Mouse (Mus musculus) MEL (cell line): Measurements from ENCODE around the gene G6pdx. TPM values are rescaled to one million over a fixed set of nuclear protein-coding genes. Genes with fewer than 3 reads are reported as not detected.

Source experiments
- DNase-seq: peaks from one replicate; pipeline ENCODE4 v3.0.0; 2011; ENCODE audit warnings: low read depth, low spot score
- H3K27ac ChIP-seq: 2 replicates; pipeline ENCODE4 v1.5.1; 2012; ENCODE audit warnings: low read depth, mild to moderate bottlenecking, control low read depth, low read length, moderate library complexity; ENCODE audit not compliant: control insufficient read depth
- H3K27me3 ChIP-seq, 2 experiments: fragments of 150-350 bp in 1 of 2; sonication (generic) in 1 of 2; 2 replicates each; pipeline ENCODE4 v1.6.1; 2012; ENCODE audit warnings: low read length in 2 of 2, mild to moderate bottlenecking in 2 of 2, improper control_type of control experiment in 1 of 2, moderate library complexity in 1 of 2; ENCODE audit not compliant: insufficient read depth in 2 of 2, control insufficient read depth in 1 of 2
- H3K36me3 ChIP-seq, 2 experiments: 2 replicates each; pipeline ENCODE4 v1.6.1; 2012 to 2014; ENCODE audit warnings: low read length in 2 of 2, improper control_type of control experiment in 1 of 2, inconsistent platforms in 1 of 2, mild to moderate bottlenecking in 1 of 2; ENCODE audit not compliant: insufficient read depth in 2 of 2, control insufficient read depth in 1 of 2
- H3K4me1 ChIP-seq, 2 experiments: fragments of 150-350 bp in 1 of 2; sonication (generic) in 1 of 2; 2 replicates each; pipeline ENCODE4 v1.6.1; 2012; ENCODE audit warnings: low read length in 2 of 2, improper control_type of control experiment in 1 of 2, mild to moderate bottlenecking in 1 of 2; ENCODE audit not compliant: insufficient read depth in 2 of 2, control insufficient read depth in 1 of 2
- H3K4me3 ChIP-seq, 2 experiments: fragments of 150-350 bp in 1 of 2; sonication (generic) in 1 of 2; 2 replicates each; pipeline ENCODE4 v1.5.1; 2012; ENCODE audit warnings: low read depth in 2 of 2, low read length in 2 of 2, mild to moderate bottlenecking in 2 of 2, moderate library complexity in 2 of 2, control low read depth in 1 of 2, improper control_type of control experiment in 1 of 2; ENCODE audit not compliant: control insufficient read depth in 1 of 2, insufficient read depth in 1 of 2
- H3K79me2 ChIP-seq: 2 replicates; pipeline ENCODE4 v1.6.1; 2012; ENCODE audit warnings: mild to moderate bottlenecking, low read length, moderate library complexity; ENCODE audit not compliant: control insufficient read depth, poor library complexity, insufficient read depth
- H3K9ac ChIP-seq: 2 replicates; pipeline ENCODE4 v1.6.1; 2012; ENCODE audit warnings: low read depth, mild to moderate bottlenecking, control low read depth, low read length, moderate library complexity; ENCODE audit not compliant: control insufficient read depth, poor library complexity, severe bottlenecking
- H3K9me3 ChIP-seq: fragments of 150-350 bp; sonication (generic); replicated peaks from 2 replicates; pipeline ENCODE4 v1.6.1; 2012; ENCODE audit warnings: mild to moderate bottlenecking, low read length, improper control_type of control experiment, moderate library complexity; ENCODE audit not compliant: insufficient read depth
- BHLHE40 ChIP-seq: IDR thresholded peaks from 2 replicates; pipeline ENCODE4 v1.6.1; 2012; ENCODE audit warnings: low read depth, mild to moderate bottlenecking, inconsistent platforms, low read length, improper control_type of control experiment, borderline replicate concordance
- CHD1 ChIP-seq: IDR thresholded peaks from 2 replicates; pipeline ENCODE4 v1.6.1; 2012; ENCODE audit warnings: low read depth, mild to moderate bottlenecking, inconsistent platforms, low read length, improper control_type of control experiment
- ELF1 ChIP-seq: IDR thresholded peaks from 2 replicates; pipeline ENCODE4 v1.6.1; 2014; ENCODE audit warnings: low read depth, mild to moderate bottlenecking, inconsistent platforms, low read length, improper control_type of control experiment, moderate library complexity
- EP300 ChIP-seq, 2 experiments: IDR thresholded peaks; 2 replicates each; pipeline ENCODE4 v1.6.1; 2011; ENCODE audit warnings: improper control_type of control experiment in 2 of 2, low read length in 2 of 2, low read depth in 1 of 2, mild to moderate bottlenecking in 1 of 2
- HCFC1 ChIP-seq: IDR thresholded peaks from 2 replicates; pipeline ENCODE4 v1.6.1; 2012; ENCODE audit warnings: low read depth, mild to moderate bottlenecking, inconsistent platforms, low read length, improper control_type of control experiment, moderate library complexity
- JUND ChIP-seq: IDR thresholded peaks from 2 replicates; pipeline ENCODE4 v1.6.1; 2011; ENCODE audit warnings: low read depth, mild to moderate bottlenecking, improper control_type of control experiment, low read length
- KAT2A ChIP-seq: conservative IDR thresholded peaks from 2 replicates; pipeline ENCODE4 v1.6.1; 2012; ENCODE audit warnings: low read depth, low read length, improper control_type of control experiment, inconsistent platforms
- MAFK ChIP-seq: IDR thresholded peaks from 2 replicates; pipeline ENCODE4 v1.6.1; 2011; ENCODE audit warnings: low read depth, mild to moderate bottlenecking, low read length, improper control_type of control experiment, borderline replicate concordance
- MAX ChIP-seq: IDR thresholded peaks from 2 replicates; pipeline ENCODE4 v1.6.1; 2011; ENCODE audit warnings: low read length, improper control_type of control experiment
- MAZ ChIP-seq: IDR thresholded peaks from 2 replicates; pipeline ENCODE4 v1.6.1; 2012; ENCODE audit warnings: low read depth, mild to moderate bottlenecking, inconsistent platforms, low read length, improper control_type of control experiment
- MEF2A ChIP-seq: IDR thresholded peaks from 2 replicates; pipeline ENCODE4 v1.6.1; 2014; ENCODE audit warnings: low read depth, mild to moderate bottlenecking, inconsistent platforms, low read length, improper control_type of control experiment; ENCODE audit not compliant: poor library complexity, insufficient replicate concordance, severe bottlenecking; ENCODE audit errors: extremely low read depth
- MXI1 ChIP-seq: IDR thresholded peaks from 2 replicates; pipeline ENCODE4 v1.6.1; 2011; ENCODE audit warnings: mild to moderate bottlenecking, low read depth, low read length, improper control_type of control experiment
- MYC ChIP-seq: IDR thresholded peaks from 2 replicates; pipeline ENCODE4 v1.6.1; 2011; ENCODE audit warnings: low read depth, mild to moderate bottlenecking, low read length, improper control_type of control experiment, moderate library complexity
- NELFE ChIP-seq: IDR thresholded peaks from 2 replicates; pipeline ENCODE4 v1.6.1; 2011; ENCODE audit warnings: low read depth, low read length, improper control_type of control experiment
- NRF1 ChIP-seq: IDR thresholded peaks from 2 replicates; pipeline ENCODE4 v1.6.1; 2014; ENCODE audit warnings: low read depth, mild to moderate bottlenecking, inconsistent platforms, low read length, improper control_type of control experiment, moderate library complexity; ENCODE audit not compliant: poor library complexity, insufficient read depth, severe bottlenecking
- POLR2A ChIP-seq, 2 experiments: IDR thresholded peaks; 2 replicates each; pipeline ENCODE4 v1.6.1; 2011 to 2012; ENCODE audit warnings: low read length in 2 of 2, mild to moderate bottlenecking in 2 of 2, control low read depth in 1 of 2, improper control_type of control experiment in 1 of 2, low read depth in 1 of 2, moderate library complexity in 1 of 2; ENCODE audit not compliant: control insufficient read depth in 1 of 2, insufficient read depth in 1 of 2, poor library complexity in 1 of 2
- POLR2AphosphoS2 ChIP-seq: IDR thresholded peaks from 2 replicates; pipeline ENCODE4 v1.6.1; 2011; ENCODE audit warnings: low read length, improper control_type of control experiment
- POLR2AphosphoS5 ChIP-seq: IDR thresholded peaks from 2 replicates; pipeline ENCODE4 v1.6.1; 2012; ENCODE audit warnings: low read depth, borderline replicate concordance, mild to moderate bottlenecking, inconsistent platforms, low read length, moderate library complexity, mixed read lengths
- RAD21 ChIP-seq: IDR thresholded peaks from 2 replicates; pipeline ENCODE4 v1.6.1; 2011; ENCODE audit warnings: mild to moderate bottlenecking, low read depth, low read length, improper control_type of control experiment
- RCOR1 ChIP-seq: IDR thresholded peaks from 2 replicates; pipeline ENCODE4 v1.6.1; 2012; ENCODE audit warnings: low read depth, mild to moderate bottlenecking, inconsistent platforms, low read length, improper control_type of control experiment
- SMC3 ChIP-seq: IDR thresholded peaks from 2 replicates; pipeline ENCODE4 v1.6.1; 2011; ENCODE audit warnings: low read depth, low read length, improper control_type of control experiment
- TAL1 ChIP-seq: IDR thresholded peaks from 2 replicates; pipeline ENCODE4 v1.6.1; 2012; ENCODE audit warnings: mild to moderate bottlenecking, inconsistent platforms, low read length, moderate library complexity, mixed read lengths
- TBP ChIP-seq: IDR thresholded peaks from 2 replicates; pipeline ENCODE4 v1.8.0; 2011; ENCODE audit warnings: low read depth, low read length, improper control_type of control experiment
- TCF12 ChIP-seq: IDR thresholded peaks from 2 replicates; pipeline ENCODE4 v1.6.1; 2014; ENCODE audit warnings: low read depth, mild to moderate bottlenecking, inconsistent platforms, low read length, improper control_type of control experiment, moderate library complexity
- UBTF ChIP-seq: IDR thresholded peaks from 2 replicates; pipeline ENCODE4 v1.6.1; 2012; ENCODE audit warnings: low read depth, mild to moderate bottlenecking, inconsistent platforms, low read length, improper control_type of control experiment, moderate library complexity, borderline replicate concordance; ENCODE audit not compliant: insufficient read depth
- USF2 ChIP-seq, 2 experiments: IDR thresholded peaks; 2 replicates each; pipeline ENCODE4 v1.6.1; 2011 to 2012; ENCODE audit warnings: improper control_type of control experiment in 2 of 2, low read length in 2 of 2, borderline replicate concordance in 1 of 2, inconsistent platforms in 1 of 2, low read depth in 1 of 2, mild to moderate bottlenecking in 1 of 2; ENCODE audit not compliant: insufficient read depth in 1 of 2
- ZC3H11A ChIP-seq: IDR thresholded peaks from 2 replicates; pipeline ENCODE4 v1.6.1; 2012; ENCODE audit warnings: low read depth, mild to moderate bottlenecking, inconsistent platforms, low read length, improper control_type of control experiment
- ZMIZ1 ChIP-seq: IDR thresholded peaks from 2 replicates; pipeline ENCODE4 v1.6.1; 2012; ENCODE audit warnings: low read depth, mild to moderate bottlenecking, inconsistent platforms, low read length, improper control_type of control experiment, moderate library complexity
- ZNF384 ChIP-seq: IDR thresholded peaks from 2 replicates; pipeline ENCODE4 v1.6.1; 2012; ENCODE audit warnings: low read depth, mild to moderate bottlenecking, inconsistent platforms, low read length, improper control_type of control experiment
- polyA plus RNA-seq, 2 experiments: library from polyadenylated mRNA; stranded (reverse) in 1 of 2; unstranded in 1 of 2; fragments of >175 nt in 1 of 2; fragments of >200 nt in 1 of 2; gene quantifications; 2 replicates each; pipeline versions ENCODE4 v1.2.1 to v1.2.4; 2012; ENCODE audit warnings: low replicate concordance in 2 of 2, low read depth in 1 of 2; ENCODE audit not compliant: insufficient read length in 2 of 2, insufficient read depth in 1 of 2, missing spikeins in 1 of 2
- total RNA-seq: library from RNA; depleted of rRNA; stranded (reverse); fragments of 300-350 nt; gene quantifications from 2 replicates; pipeline ENCODE4 v1.2.3, GENCODE M21; 2012; rRNA removed

Gene G6pdx
- total RNA-seq (27.9 and 37.0 TPM in 2 replicates), polyA plus RNA-seq (10 to 100 TPM in 1 of 2 experiments, not detected in 1; 54.1 TPM)

DNA sequence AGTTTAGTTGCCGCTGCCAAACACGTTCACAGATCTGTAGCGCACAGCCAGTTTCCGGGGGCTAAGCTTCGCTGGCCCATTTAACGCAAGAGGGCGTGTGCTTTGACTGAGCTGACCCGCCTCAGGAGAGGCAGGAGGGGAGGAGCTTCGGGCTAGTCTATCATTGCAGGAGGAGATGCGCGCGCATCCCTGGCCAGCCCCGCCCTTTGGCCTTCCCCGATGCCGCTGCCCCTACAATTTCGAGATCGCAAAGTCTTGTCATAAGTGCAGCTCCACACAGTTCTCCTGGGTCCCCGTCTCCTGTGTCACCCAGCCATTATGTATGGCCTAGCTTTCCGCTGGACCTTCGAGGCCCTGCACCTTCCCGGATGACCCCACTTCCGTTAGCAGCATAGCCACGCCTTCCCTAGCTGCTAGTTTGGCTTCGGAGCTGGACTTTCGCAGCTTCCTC lies at the start of gene G6pdx:
Gene G6pdx, minus strand, starts transcription at position 369 of the 451 bp plus-strand sequence.
- DNase-seq: peak; percentile 92
- H3K27ac ChIP-seq: peak within 1 kb of the TSS; percentile 93
- H3K9ac ChIP-seq: peak within 1 kb of the TSS; percentile 95
- no peaks in the 10 kb centered on the region for H3K27me3 ChIP-seq
- TF ChIP-seq HCFC1 (peak; percentile 57; the same call in 1 of the 2 replicates), MXI1 (0 out of 2 replicates have a peak, but pooled peaks have one; percentile 14), UBTF (no peak), USF2 (IDR thresholded peaks at IDR 0.05; ENCODE audit: borderline replicate concordance in 1 of 2, insufficient read depth in 1 of 2, low read depth in 1 of 2, low read length in 2 of 2) (no peak), MAZ (0 out of 2 replicates have a peak, but pooled peaks have one; percentile 56), RAD21 (no peak), TAL1 (no peak), MYC (no peak), POLR2AphosphoS5 (no peak), EP300 (IDR thresholded peaks at IDR 0.05; ENCODE audit: low read depth in 1 of 2, low read length in 2 of 2) (no peak), MAX (peak; percentile 41; the same call in 1 of the 2 replicates), BHLHE40 (no peak), JUND (no peak), CHD1 (no peak), NELFE (peak; percentile 84), TBP (peak; percentile 91), ELF1 (no peak; the same call in 1 of the 2 replicates), ZNF384 (no peak), TCF12 (peak; percentile 19; the same call in 1 of the 2 replicates), SMC3 (no peak), POLR2A (IDR thresholded peaks at IDR 0.05; ENCODE audit: control insufficient read depth in 1 of 2, insufficient read depth in 1 of 2, low read depth in 1 of 2, low read length in 2 of 2, poor library complexity in 1 of 2) (peak in 1 of 2 experiments; percentile 86; a peak in 2 of 4 replicates), MAFK (no peak), RCOR1 (no peak), ZMIZ1 (0 out of 2 replicates have a peak, but pooled peaks have one; percentile 45), NRF1 (peak; percentile 71), KAT2A (no peak), MEF2A (no peak), POLR2AphosphoS2 (0 out of 2 replicates have a peak, but pooled peaks have one; percentile 6), ZC3H11A (no peak)
- no peaks in the 10 kb centered on the region for H3K9me3 ChIP-seq
- H3K4me1 ChIP-seq: peaks cover 3 to 28% of the 10 kb centered on the region in 2 experiments; a peak in 3 of 4 replicates
- H3K4me3 ChIP-seq: peak within 1 kb of the TSS; percentile 90 to 93
- H3K79me2 ChIP-seq: peaks cover 9% of the 10 kb centered on the region
- H3K36me3 ChIP-seq: peaks cover 0 to 33% of the 10 kb centered on the region in 2 experiments; a peak in 3 of 4 replicates
